Mouse (Mus musculus): ENCODE results near the gene 3830403N18Rik.
"Not testable (repeated sequence)": the region's sequence is repeated elsewhere in the genome, so short reads cannot be mapped to it uniquely, and the experiment has no call there.

The 3830403N18Rik gene

GRCm38 (mm10) chrX:56136336-56136909 is at the start of gene 3830403N18Rik:
Gene 3830403N18Rik, plus strand, starts transcription at chrX:56136572.
- not testable (repeated sequence) for DNase-seq (ENCODE audit: low spot score)

- DNase-seq (ENCODE audit: low spot score): no peak
Observed at GRCm38 (mm10) chrX:56151396-56151795, 15.0 kb downstream of the 3830403N18Rik start.

GRCm38 (mm10) chrX:56186449-56186848 is 50.1 kb downstream of the 3830403N18Rik start:
- not testable (repeated sequence) for DNase-seq (ENCODE audit: low spot score)

All from spleen, adult 12 weeks (tissue).